Mouse (Mus musculus) adrenal gland, postnatal 4 days (tissue): Measurements from ENCODE around the gene Satb2. TPM values are rescaled to one million over a fixed set of nuclear protein-coding genes. Genes with fewer than 3 reads are reported as not detected.
A peak's percentile ranks its signal among the peaks of the same experiment; 100 is the strongest.

Source experiments
- DNase-seq, 2 experiments: peaks; one replicate each; pipeline ENCODE4 v3.0.0; 2021 to 2022; ENCODE audit warnings: low spot score in 2 of 2, mixed read lengths in 2 of 2
- total RNA-seq, 2 experiments: library from RNA; stranded (reverse); gene quantifications; 2 replicates each; pipeline ENCODE4 v1.2.3; 2021

Gene Satb2
- total RNA-seq, 2 experiments from 2014 or later: 2.6 to 3.2 TPM

- DNase-seq: no peak
These were observed 4.9 kb downstream of the Satb2 start for GRCm38 (mm10) chr1:56973593-56973950.

DNA sequence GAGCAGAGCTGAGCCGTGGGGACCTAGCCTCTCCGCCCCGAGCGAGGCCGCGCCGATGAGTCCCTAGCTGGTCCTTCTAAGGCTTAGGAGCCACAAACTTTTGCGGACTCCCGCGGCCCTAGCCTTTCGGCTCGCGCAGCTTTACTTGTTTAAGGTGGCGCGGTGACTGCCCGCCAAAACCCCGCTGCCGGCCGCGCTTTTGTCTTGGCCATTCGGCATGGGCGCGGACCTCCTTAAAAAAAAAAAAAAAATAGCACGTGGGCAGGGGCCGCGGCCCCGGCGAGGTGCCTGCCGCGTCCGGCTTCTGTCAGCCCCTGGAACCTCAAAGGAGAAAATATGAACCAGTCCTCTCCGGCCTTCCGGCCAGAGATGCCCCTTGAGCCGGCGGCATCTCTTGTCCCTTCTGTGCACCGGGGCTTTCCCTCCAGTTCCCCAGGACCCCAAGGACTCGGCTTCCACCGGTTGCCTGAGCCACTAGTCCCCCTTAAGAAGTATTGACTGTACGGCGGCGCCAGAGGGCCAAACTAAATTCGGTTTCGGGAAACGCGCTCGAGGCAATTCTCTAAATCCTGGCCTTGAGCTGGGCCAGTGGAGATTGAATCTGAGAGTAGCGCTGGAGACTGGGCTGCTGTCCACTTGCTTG lies 5.4 kb downstream of the Satb2 start:
- DNase-seq: peak; percentile 80 to 81

DNA sequence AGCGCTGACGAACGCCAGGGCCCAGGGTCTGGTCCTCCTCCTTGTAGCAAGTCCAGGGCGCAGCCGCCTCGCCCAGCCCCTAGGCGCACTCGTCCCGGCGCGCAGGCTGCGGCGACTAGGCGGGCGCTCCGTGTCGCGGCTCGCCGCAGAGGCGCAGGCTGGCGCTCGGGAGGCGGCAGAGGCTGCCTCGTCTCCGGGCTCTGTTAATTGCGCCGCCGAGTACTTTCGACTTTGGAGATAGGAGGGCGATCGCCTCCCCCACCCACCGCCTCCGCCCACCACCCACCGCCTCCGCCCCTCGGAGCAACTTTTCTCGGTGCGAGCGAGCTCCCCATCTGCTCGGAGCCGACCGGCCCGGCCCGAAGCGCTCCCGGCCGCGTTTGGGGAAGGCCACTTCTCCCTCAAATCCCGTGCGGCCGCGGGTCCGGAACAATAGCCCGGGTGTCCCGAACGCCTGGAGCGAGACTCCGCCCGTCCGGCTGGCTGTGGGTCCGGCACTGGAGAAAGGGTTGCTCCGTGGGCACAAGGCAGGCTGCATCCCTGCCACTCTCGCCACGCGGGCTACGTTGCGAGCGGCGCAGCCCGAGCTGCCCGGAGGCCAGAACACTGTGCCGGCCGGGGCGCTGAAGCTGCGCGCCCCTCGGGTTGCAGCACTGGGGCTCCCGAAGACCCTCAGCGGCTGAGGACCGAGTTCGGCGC lies 6.0 kb downstream of the Satb2 start:
- peak in 1 of 2 experiments; percentile 37 for DNase-seq

DNA sequence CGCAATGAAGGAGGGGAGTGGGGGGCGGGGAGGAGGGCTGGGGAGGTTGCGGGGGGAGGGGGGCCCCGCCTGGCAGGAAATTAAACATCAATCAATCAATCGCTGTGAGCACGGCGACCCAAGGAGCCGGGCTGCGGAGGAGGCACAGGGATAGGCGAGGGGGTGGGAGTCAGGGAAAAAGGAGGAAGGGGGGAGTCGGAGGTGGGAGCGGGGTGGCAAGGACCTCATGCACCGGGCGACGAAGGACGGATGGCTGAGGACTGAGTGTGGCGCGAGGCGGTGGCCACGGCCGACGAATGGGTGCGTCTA lies 6.6 kb downstream of the Satb2 start:
- DNase-seq: no peak

DNA sequence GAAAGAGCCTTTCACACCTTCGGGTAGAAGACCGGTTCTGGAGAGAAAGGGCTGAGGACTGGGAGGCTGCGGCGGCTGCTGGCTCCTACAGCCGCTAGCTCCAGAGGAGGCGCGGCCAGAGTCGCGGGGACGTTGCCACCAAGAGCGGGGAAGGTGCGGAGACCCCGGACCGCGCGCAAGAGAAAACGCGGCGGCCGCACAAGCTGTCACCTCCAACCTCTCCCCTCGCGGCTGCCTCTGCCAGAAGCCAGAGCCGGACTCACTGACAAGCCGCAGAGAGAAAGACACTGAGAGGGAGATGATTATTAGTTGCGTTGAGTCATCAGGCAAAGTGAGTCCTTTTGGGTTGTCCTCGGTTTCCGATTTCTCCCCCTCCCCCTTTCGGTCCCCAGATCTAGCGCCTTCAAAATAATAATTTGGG lies 7.0 kb downstream of the Satb2 start:
- no peak for DNase-seq

DNA sequence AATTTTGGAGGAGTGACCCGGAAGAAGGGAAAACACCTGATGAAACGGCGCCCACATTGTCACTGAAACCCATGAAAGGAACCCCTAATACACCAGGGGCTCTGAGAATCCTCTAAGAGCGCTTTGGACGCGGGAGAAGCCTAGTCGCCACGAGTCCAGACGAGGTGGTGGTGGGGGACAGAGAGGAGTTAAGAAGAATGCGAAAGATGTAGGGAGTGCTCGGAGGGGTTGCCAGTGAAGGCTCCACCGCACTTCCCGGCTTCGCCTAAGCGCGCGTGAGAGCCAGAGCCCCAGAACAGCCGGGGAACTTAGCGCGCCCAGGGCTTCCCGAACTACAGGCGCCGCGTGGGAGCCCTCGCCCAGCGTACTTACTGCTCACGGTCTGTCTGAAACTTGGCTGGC lies 7.7 kb downstream of the Satb2 start:
- no peak for DNase-seq

DNA sequence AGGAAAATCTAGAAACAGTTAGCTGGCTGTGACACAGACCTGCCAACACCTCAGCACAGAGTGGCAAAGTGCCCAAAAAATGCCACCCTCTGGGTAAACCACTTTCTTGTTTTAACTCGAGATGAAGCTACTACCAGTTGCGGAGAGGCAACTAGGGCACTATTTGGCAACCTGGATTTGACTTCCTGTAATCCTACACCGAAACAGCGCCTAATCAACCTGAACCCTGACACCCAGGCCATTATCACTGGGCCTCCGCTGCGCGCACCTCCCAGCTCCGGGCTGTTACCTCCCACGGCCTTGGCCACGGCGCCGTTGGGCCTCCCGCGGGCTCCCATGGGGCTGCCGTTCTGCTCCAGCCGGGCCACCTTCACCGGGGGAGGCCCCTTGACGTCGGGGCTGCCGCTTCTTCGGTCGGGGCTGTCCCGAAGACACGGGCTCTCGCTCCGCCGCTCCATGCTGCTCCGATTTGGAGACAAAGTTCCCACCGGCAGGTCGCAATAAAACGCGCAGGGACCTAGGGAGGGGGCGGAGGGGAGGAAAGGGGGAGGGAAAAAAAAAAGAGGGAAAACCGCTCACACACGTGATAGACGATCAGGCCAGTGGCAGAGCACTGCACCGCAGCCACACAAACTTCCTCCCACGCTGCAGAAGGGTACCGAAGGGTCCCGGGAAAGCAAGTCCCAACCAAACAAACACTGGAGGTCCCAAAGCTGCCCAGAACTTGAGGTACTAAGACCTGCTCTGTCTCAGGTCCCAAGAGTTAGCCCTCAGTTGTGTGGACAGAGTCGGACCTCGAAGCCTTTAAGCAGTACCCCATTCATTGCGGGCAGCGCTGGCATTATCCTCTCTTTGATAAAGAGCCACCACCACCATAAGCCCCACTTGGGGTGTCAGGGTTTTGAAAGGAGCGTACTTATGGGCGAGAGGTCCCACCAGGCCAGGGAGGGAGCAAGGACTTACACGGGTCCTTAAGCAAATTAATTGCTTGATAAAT lies 8.8 kb downstream of the Satb2 start:
- DNase-seq: no peak

DNA sequence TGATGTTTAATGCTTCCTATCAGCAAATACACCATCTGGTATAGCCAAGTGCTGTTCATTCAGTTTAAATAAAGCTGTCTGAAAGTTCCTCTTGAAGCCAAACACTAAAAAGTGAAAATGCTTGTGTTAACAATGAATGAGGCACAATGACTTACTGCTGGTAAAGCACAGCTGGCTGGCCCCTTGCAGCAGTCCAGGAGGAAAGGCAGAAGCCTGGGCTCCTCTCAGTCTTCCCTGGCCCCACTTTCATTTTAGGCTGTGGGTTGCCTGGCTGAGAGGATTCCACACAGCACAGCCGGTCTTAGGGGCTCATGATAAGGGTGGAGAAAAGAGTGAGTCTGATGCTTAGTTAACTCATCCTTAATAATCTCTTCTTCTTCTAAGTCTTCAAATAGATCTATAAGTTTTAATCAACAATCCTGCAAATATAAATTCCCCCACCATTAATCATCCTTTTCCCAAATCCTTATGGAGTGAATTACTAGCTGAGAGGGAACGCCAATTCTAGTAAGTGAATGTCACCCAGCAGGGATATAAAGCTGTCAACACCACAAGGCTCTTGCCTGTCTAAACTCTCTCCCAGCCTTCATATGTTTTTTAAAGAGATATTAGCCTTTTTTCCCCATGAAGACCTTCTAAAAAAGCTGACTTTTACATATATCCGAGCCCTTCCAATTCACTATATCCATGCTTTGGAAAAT lies 12.4 kb downstream of the Satb2 start:
- DNase-seq: no peak

DNA sequence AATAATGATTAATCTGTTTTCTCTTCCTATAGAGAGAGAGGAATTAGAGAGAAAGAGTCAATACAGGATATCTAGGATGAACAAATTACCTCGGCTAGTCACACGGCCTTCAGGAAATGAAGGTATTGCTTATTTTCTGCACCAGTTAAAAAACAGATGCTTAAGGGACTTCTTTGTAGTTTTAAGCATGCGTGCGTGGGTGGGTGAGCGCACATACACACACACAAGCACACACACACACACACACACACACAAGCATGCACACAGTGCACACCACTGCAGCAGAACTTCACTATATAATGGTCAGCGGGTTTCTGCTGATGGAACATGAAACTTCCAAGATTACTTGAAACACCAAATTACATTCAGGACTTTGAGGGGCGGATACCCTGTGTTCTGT lies 14.0 kb downstream of the Satb2 start:
- DNase-seq: no peak

DNA sequence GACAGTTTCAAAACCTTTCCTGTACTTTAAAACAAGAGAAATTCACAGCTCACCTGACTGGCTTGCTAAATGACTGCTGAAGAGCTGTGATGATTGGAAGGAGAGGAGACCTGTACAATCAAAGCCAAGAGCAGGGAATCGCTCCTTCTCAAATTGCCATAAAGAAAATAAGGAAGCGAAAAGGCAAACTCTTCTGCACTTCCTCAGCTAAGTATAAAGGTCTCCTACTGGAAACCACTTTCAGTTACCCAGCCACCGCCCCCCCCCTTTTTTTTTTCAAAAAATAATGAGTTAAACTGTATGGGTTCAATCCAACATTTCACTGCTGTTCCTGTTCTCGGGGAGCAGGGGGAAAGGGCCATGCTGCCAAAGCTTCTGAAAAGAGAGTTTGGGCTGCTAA lies 15.2 kb downstream of the Satb2 start:
- no peak for DNase-seq

GRCm38 (mm10) chr1:56958996-56959395 lies 19.5 kb downstream of the Satb2 start:
- no peak for DNase-seq

- no peak for DNase-seq
These were observed 20.5 kb downstream of the Satb2 start for GRCm38 (mm10) chr1:56957942-56958341.

GRCm38 (mm10) chr1:56956811-56957210 lies 21.6 kb downstream of the Satb2 start:
- no peak for DNase-seq

DNA sequence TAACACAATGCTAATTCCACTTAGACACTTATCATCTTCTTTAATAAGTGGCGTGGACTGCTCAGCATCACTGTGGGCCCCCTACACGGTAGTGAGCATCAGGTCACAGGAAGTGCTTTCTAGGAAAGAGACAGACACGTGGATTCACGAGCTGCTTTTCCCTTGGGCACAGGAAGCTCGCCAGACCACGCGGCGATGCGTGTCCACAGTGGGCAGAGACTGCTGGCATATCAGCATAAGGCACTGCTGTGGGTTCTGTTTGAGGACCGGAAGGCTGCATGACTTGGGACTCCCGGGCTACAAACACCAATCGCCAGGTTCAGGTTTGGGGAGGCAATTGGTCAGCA lies 22.7 kb downstream of the Satb2 start:
- DNase-seq: no peak

DNA sequence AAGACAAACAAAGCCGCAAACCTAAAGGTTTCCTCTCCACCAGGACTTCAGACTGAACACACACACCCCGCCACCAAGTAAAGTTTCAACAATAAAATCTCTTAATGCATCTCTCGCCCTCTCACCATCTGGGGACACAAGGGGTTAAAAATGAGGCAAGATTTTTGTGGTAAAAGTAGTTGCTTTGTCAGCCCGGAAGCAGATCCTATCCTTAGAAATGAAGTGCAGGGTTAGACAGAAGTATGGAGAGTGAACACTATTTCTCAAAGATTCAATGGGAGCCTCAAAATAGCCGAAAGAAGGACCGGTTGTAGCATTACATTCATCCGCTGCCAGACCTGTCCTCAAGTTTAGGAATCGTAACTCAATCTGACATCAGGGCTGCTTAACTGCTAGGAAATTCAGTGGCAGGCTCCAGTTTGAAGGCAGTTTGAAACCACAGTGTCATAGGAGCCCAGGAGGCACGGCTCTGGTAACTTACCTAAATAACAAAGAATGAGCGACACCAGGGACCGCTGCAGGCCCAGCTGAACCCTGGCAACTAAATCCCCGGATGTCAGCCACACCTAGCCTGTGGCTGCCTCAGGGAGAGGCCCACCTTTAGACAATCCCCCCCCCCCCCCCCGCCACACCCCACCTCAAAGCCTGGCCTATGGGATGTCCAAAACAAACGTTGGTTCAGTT lies 23.3 kb downstream of the Satb2 start:
- no peak for DNase-seq

- no peak for DNase-seq
These were observed 24.9 kb downstream of the Satb2 start for GRCm38 (mm10) chr1:56953538-56953937.

DNA sequence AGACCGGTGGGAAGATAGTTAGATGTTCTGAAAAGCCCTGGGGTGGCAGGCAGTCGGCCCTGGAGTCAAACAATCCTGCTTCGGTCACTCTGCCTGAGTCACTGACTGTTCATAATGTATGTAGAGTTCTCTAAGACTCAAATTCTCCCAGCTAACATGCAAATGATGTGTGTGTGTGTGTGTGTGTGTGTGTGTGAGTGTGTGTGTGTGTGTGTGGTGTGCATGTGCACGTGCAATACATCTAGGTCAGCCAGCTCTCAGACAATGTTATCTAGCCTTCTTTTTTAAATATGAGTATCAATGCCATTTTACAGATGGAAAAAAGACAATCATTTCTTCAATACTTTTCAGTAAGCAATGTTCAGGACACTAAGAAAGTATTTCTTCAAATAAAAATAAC lies 26.5 kb downstream of the Satb2 start:
- DNase-seq: no peak

DNA sequence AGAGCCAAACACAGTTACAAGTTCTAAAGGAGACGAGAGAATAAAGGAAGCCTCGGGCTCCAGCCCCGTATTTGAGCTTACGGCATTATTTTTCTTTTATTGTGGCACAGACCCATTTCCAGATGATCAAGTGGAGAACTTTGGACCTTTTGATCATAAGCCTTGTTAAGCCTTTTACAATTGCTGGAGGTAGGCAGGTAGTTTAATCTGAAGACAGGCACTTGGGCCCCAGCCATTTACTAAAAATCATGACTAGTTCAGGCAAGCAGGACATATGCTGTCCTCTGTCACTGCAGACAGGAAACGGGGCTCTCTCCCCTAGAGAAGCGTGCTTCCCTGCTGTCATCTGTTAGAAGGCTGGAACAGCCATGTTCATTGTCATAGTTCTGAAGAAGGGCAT lies 26.9 kb downstream of the Satb2 start:
- DNase-seq: no peak

- DNase-seq: no peak
These were observed 39.0 kb downstream of the Satb2 start for GRCm38 (mm10) chr1:56939432-56939831.

GRCm38 (mm10) chr1:56938432-56938831 lies 40.0 kb downstream of the Satb2 start:
- DNase-seq: no peak

DNA sequence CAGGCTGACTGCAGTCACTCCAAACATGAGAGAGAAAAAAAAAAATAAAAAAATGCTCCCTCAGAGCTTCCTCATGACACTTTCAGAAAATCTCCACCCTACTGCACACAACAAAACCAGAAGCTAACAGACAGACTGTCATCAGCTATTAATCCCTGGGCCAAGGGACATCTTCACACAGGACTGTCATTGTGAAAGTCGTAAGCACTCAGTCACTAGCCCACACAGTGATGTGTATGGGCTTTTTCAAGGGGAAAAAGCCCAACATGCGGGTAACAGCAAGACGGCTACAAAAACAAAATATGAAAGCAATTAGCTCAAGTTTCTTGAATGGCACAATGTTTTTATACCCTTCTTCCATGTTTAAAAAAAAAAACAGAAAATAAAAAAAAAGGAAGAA lies 41.9 kb downstream of the Satb2 start:
- no peak for DNase-seq
